Comparison of ENCODE assay signal across 8 mouse cellular contexts in the genomic region with DNA sequence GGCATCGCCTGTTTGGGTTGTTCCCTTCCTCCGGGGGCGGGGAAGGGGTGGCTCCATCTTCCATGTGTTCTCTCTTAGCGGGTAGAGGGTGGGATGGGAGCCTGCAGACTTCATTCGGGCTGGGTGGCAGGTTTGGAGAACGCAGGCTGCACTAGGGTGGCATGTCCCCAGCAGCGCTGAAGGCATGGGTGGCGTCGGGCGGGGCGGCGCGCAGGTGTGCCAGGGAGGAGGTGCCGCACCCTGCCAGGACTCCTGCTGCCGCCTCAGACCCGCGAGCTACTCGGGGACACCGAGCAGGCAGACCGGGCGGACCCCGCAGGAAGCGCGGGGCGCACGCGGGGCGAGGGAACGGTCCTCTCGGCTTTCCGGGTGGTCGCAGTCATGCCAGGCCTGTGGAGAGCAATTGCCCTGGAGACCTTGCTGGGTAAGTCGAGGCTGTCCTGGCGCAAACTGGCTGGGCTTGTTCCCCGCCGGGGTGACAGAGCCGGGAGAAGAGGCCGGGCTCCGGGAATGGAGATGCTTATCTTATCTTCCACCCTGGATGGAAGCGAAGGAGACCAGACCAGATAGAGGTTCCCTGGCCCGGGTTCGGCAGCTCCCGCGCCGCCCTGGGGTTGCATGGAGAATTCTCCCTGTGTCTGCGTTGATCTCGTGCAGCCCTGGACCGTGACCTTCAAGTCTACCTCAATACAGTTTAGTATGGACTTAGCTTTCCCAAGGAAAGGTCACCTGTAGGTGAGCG. TPM values are rescaled to one million over a fixed set of nuclear protein-coding genes. Genes with fewer than 3 reads are reported as not detected.
DNase-seq lines count a peak whose midpoint lies in the region; ATAC-seq lines count a peak whose summit lies in the region.

A gene (plus strand): TSS at position 95 of the 742 bp plus-strand sequence.

- H3K9me3 ChIP-seq in kidney, embryonic 16.5 days (ENCODE audit: low read length): no peaks in the 10 kb centered on the region
- H3K9me3 ChIP-seq in midbrain, embryonic 16.5 days (replicated peaks; ENCODE audit: control insufficient read depth, low read length, poor library complexity, severe bottlenecking): no peaks in the 10 kb centered on the region

- peaks cover 9% of the 10 kb centered on the region for H3K4me1 ChIP-seq in kidney, embryonic 16.5 days (ENCODE audit: insufficient read depth, low read length)
- H3K4me1 ChIP-seq in midbrain, embryonic 16.5 days (ENCODE audit: control insufficient read depth, insufficient read depth, low read length): peaks cover 4% of the 10 kb centered on the region; the same call in 1 of the 2 replicates

- H3K36me3 ChIP-seq in kidney, embryonic 16.5 days (ENCODE audit: insufficient read depth, low read length): no peaks in the 10 kb centered on the region
- H3K36me3 ChIP-seq in midbrain, embryonic 16.5 days (ENCODE audit: control insufficient read depth, insufficient read depth, low read length): no peaks in the 10 kb centered on the region

- no peak within 1 kb of the TSS for H3K27ac ChIP-seq in kidney, embryonic 16.5 days (ENCODE audit: low read length)
- H3K27ac ChIP-seq in midbrain, embryonic 16.5 days (ENCODE audit: low read length): no peak within 1 kb of the TSS

- peak within 1 kb of the TSS; percentile 76 for H3K4me2 ChIP-seq in kidney, embryonic 16.5 days (replicated peaks; ENCODE audit: low read depth, low read length)
- H3K4me2 ChIP-seq in midbrain, embryonic 16.5 days (ENCODE audit: low read length): peak within 1 kb of the TSS; percentile 71

- DNase-seq in embryo, embryonic 9.5 days (ENCODE audit: extremely low spot score): peak; percentile 27
- DNase-seq in embryo, embryonic 11 days: no peak
- DNase-seq in urinary bladder, postnatal 14 days (ENCODE audit: low spot score): peak; percentile 55
- no peak for DNase-seq in urinary bladder, postnatal 10 days (ENCODE audit: low spot score)
- no peak for DNase-seq in natural killer cell, adult 2 months (ENCODE audit: low spot score in 2 of 2)
- no peak for DNase-seq in spleen, postnatal 36 days (ENCODE audit: low spot score in 2 of 2)

- H3K27me3 ChIP-seq in kidney, embryonic 16.5 days (ENCODE audit: insufficient read depth, low read length): peaks cover 42% of the 10 kb centered on the region
- peaks cover 5% of the 10 kb centered on the region; the same call in 1 of the 2 replicates for H3K27me3 ChIP-seq in midbrain, embryonic 16.5 days (ENCODE audit: control insufficient read depth, insufficient read depth, low read depth, low read length)

- ATAC-seq in kidney, embryonic 16.5 days (ENCODE audit: low FRiP score, low TSS enrichment): no peak
- ATAC-seq in midbrain, embryonic 16.5 days: no peak

- peak within 1 kb of the TSS; percentile 45 for H3K4me3 ChIP-seq in kidney, embryonic 16.5 days (ENCODE audit: low read length)
- peak within 1 kb of the TSS; percentile 40 for H3K4me3 ChIP-seq in midbrain, embryonic 16.5 days (ENCODE audit: low read depth, low read length)

- peak within 1 kb of the TSS; percentile 45 for H3K9ac ChIP-seq in kidney, embryonic 16.5 days (replicated peaks; ENCODE audit: low read length)
- H3K9ac ChIP-seq in midbrain, embryonic 16.5 days (ENCODE audit: low read depth, low read length): peak within 1 kb of the TSS; percentile 52

- WGBS in kidney, embryonic 16.5 days: 2% methylated on average over 49 of the region's 49 CpGs
- WGBS in midbrain, embryonic 16.5 days: 3% methylated on average over 48 of the region's 49 CpGs

RNA-seq across cellular contexts. Expression of the gene that starts here (rescaled TPM):
- polyA plus RNA-seq in kidney, embryonic 16.5 days (2015; fragmentation: Nextera tagmentation; extraction: Ambion mirVana): 1.3 and 1.4 TPM in 2 replicates
- 0.18 and 0.40 TPM in 2 replicates for polyA plus RNA-seq in midbrain, embryonic 16.5 days (2015; fragmentation: Nextera tagmentation; extraction: Ambion mirVana)

Comparison
In these comparisons a context has a peak if more than half of its experiments do, and no peak if none do; other contexts are left out.
1. DNase-seq: peak in embryo, embryonic 9.5 days (single experiment) and urinary bladder, postnatal 14 days (single experiment); none in embryo, embryonic 11 days (single experiment), urinary bladder, postnatal 10 days (single experiment), natural killer cell, adult 2 months (0 of 2) and spleen, postnatal 36 days (0 of 2).